Mouse (Mus musculus) kidney, postnatal 0 days (tissue): ENCODE results near the gene Sphkap. TPM values are rescaled to one million over a fixed set of nuclear protein-coding genes. Genes with fewer than 3 reads are reported as not detected.
A peak's percentile ranks its signal among the peaks of the same experiment; 100 is the strongest.

Experiments
- ATAC-seq: fragments of 200-750 bp; cut with Nextera tagmentation; replicated peaks from 2 replicates; pipeline ENCODE4 v1.8.0; 2017; ENCODE audit warnings: low read depth, moderate number of reproducible peaks, moderate TSS enrichment, moderate library complexity; ENCODE audit not compliant: low FRiP score
- DNase-seq: peaks from one replicate; pipeline ENCODE4 v3.0.0-alpha.2; 2016; ENCODE audit warnings: low spot score
- H3K27ac ChIP-seq: fragments of 300-500 bp; sonication (generic); 2 replicates; pipeline ENCODE4 v1.5.1; 2014; ENCODE audit warnings: mild to moderate bottlenecking
- H3K27me3 ChIP-seq: fragments of 300-500 bp; sonication (generic); 2 replicates; pipeline ENCODE4 v1.6.1; 2014; ENCODE audit warnings: low read length, mixed read lengths; ENCODE audit not compliant: insufficient read depth
- H3K36me3 ChIP-seq: fragments of 300-500 bp; sonication (generic); 2 replicates; pipeline ENCODE4 v1.6.1; 2014; ENCODE audit warnings: low read length, mixed read lengths; ENCODE audit not compliant: insufficient read depth
- H3K4me1 ChIP-seq: fragments of 300-500 bp; sonication (generic); replicated peaks from 2 replicates; pipeline ENCODE4 v1.6.1; 2014; ENCODE audit warnings: antibody characterized with exemption, low read length, mixed read lengths; ENCODE audit not compliant: insufficient read depth
- H3K4me2 ChIP-seq: fragments of 300-500 bp; sonication (generic); 2 replicates; pipeline ENCODE4 v1.6.1; 2014; ENCODE audit warnings: mild to moderate bottlenecking, low read length, moderate library complexity, mixed read lengths
- H3K4me3 ChIP-seq: fragments of 300-500 bp; sonication (generic); replicated peaks from 2 replicates; pipeline ENCODE4 v1.5.1; 2014; ENCODE audit warnings: low read depth, low read length
- H3K9ac ChIP-seq: fragments of 300-500 bp; sonication (generic); 2 replicates; pipeline ENCODE4 v1.6.1; 2014; ENCODE audit warnings: low read depth, low read length
- H3K9me3 ChIP-seq: fragments of 300-500 bp; sonication (generic); replicated peaks from 2 replicates; pipeline ENCODE4 v1.6.1; 2016; ENCODE audit warnings: low read length, inconsistent platforms, mixed read lengths
- CTCF ChIP-seq: IDR thresholded peaks from 2 replicates; pipeline ENCODE4 v1.5.1; 2016; ENCODE audit warnings: antibody characterized with exemption, low read depth, mild to moderate bottlenecking, moderate library complexity
- WGBS: fragments of 180-500 bp; shearing (Covaris S2); extraction: QIAGEN DNeasy Blood & Tissue Kit; methylation state at CpG from one replicate; pipeline ENCODE4 v1.1.7; 2014; 5-methylcytosine and 5-hydroxymethylcytosine counted together
- polyA plus RNA-seq: library from polyadenylated mRNA; unstranded; fragments of >200 nt; fragmentation: Nextera tagmentation; extraction: Ambion mirVana; gene quantifications from 2 replicates; pipeline ENCODE4 v1.2.1, GENCODE M21; 2015

Gene Sphkap
- polyA plus RNA-seq, 1 experiment from 2014 or later: 0.11 TPM

DNA sequence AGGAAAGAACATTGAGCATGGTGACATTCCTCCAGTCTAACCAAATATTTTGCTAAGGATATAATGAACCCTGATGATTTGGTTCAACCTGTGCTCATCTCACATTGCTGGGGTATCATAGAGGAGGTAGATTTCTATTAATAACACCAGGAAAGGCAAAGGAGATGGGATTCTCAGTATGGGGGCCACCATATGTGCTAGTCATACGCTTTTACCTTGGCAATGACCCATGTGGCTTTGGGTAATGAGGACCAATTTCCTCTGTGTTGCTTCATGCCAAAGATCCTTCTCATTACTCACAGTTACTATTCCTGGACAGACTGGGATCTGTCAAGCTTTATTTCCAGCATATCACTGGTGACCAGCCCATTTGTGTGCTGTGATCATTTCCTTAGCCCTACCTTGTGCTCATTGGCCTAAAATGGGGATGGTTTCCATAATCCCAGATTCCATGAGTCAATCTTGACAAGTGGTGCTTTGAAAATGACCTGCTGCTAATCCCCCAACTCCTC lies 159.7 kb downstream of the Sphkap start:
- H3K9ac ChIP-seq: no peak overlapping the region
- H3K4me3 ChIP-seq: no peak overlapping the region
- no peak overlapping the region for H3K27ac ChIP-seq
- DNase-seq (no peak), ATAC-seq (no peak)
- H3K9me3 ChIP-seq: no peaks in the 10 kb centered on the region
- H3K4me2 ChIP-seq: no peak overlapping the region
- no peaks in the 10 kb centered on the region for H3K4me1 ChIP-seq
- TF ChIP-seq CTCF: no peak
- no peaks in the 10 kb centered on the region for H3K27me3 ChIP-seq
- WGBS: 85% methylated on average over 1 of the region's 1 CpGs
- no peaks in the 10 kb centered on the region for H3K36me3 ChIP-seq

- no peak for ATAC-seq
- H3K4me2 ChIP-seq: no peak overlapping the region
- no peak overlapping the region for H3K9ac ChIP-seq
- no peaks in the 10 kb centered on the region for H3K27me3 ChIP-seq
- no peak for DNase-seq
- H3K4me3 ChIP-seq: no peak overlapping the region
- 72% methylated on average over 3 of the region's 3 CpGs for WGBS
- H3K27ac ChIP-seq: no peak overlapping the region
- no peak for TF ChIP-seq CTCF
- H3K9me3 ChIP-seq: no peaks in the 10 kb centered on the region
- no peaks in the 10 kb centered on the region for H3K4me1 ChIP-seq
- H3K36me3 ChIP-seq: no peaks in the 10 kb centered on the region
Observed at GRCm38 (mm10) chr1:83227946-83228345, 180.1 kb downstream of the Sphkap start.

DNA sequence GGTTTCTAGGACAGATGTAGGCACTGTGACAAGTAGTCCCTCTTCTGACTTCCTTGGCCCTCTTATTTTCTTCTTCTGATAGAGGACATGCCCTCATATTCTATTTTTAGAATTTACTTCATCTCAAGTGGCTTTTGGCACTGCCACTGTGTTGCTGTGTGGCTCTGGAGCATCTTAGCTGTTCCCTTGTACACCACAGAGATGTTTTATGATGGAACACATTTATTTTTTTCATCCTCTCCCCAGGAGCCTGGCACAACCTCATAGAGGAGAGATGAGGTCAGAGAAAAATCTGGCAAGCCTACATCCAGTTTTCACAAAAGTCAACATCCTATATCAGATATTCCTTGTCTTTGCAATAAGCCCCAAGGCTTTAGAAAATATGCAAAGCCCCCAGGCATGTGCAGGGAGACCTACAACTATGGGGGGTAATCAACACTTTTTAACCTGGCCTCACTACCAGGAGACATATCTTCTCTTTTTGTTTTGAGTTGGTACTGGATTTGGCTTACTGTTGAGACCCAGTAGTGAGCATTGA lies 183.5 kb downstream of the Sphkap start:
- TF ChIP-seq CTCF: no peak

DNA sequence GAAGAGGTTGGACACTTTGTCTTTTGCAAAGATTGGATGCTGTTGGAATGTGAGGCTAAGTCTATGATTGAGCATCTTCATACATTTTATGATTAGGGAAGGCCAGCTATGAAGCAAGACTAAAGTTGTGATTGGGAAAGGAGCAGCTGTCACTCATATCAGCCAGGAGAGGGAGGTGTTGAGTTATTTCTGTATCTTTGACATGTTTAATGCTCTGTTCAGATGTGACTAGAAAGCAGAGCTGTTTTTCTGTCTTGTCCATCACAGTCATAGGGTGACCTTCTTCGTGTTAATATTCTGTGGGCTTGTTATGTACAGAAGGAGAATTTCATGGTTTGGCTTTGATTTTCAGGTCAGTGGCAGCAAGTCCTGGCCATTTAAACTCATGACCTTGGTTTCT lies 184.9 kb downstream of the Sphkap start:
- H3K4me3 ChIP-seq: no peak overlapping the region
- no peaks in the 10 kb centered on the region for H3K4me1 ChIP-seq
- no peaks in the 10 kb centered on the region for H3K27me3 ChIP-seq
- peak; percentile 25 for DNase-seq
- no peak overlapping the region for H3K9ac ChIP-seq
- H3K4me2 ChIP-seq: no peak overlapping the region
- no peaks in the 10 kb centered on the region for H3K36me3 ChIP-seq
- peak; percentile 56 for TF ChIP-seq CTCF
- H3K9me3 ChIP-seq: no peaks in the 10 kb centered on the region
- no peak overlapping the region for H3K27ac ChIP-seq
- no peak for ATAC-seq
- 66% methylated on average over 1 of the region's 1 CpGs for WGBS

More for the DNA sequence above, 183.5 kb downstream of the Sphkap start:
- DNase-seq (no peak), ATAC-seq (no peak)
- Histone ChIP-seq H3K4me3 (no peak overlapping the region), H3K27me3 (no peaks in the 10 kb centered on the region), H3K36me3 (no peaks in the 10 kb centered on the region), H3K4me1 (no peaks in the 10 kb centered on the region), H3K9ac (no peak overlapping the region), H3K9me3 (no peaks in the 10 kb centered on the region), H3K4me2 (no peak overlapping the region), H3K27ac (no peak overlapping the region)

DNA sequence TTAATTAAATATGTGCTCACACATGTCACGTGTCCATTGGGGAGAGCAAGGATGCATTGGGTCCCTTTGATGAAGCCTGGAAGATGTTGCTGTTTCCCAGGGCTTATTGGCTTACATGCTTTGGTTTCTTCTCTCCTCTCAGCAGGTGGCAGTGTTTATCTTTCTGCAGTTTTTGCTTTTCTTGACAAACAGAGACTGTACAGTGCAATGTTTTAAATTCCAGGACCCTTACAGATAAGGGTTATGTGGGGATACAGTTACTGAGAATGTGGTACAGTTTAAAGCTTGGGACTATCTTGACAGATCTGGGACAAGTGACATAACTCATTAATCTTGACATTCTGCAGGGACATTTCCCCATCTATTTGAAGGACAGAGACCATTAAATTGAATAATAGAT lies 189.7 kb downstream of the Sphkap start:
- no peaks in the 10 kb centered on the region for H3K36me3 ChIP-seq
- no peaks in the 10 kb centered on the region for H3K27me3 ChIP-seq
- no peaks in the 10 kb centered on the region for H3K4me1 ChIP-seq
- H3K9ac ChIP-seq: no peak overlapping the region
- ATAC-seq (no peak), DNase-seq (peak; percentile 38)
- TF ChIP-seq CTCF: peak; percentile 67
- no peak overlapping the region for H3K4me2 ChIP-seq
- H3K9me3 ChIP-seq: no peaks in the 10 kb centered on the region
- H3K4me3 ChIP-seq: no peak overlapping the region
- 32% methylated on average over 1 of the region's 1 CpGs for WGBS
- H3K27ac ChIP-seq: no peak overlapping the region

GRCm38 (mm10) chr1:83209981-83210380 lies 198.0 kb downstream of the Sphkap start:
- TF ChIP-seq CTCF: no peak
- Histone ChIP-seq H3K36me3 (no peaks in the 10 kb centered on the region), H3K27ac (no peak overlapping the region), H3K27me3 (no peaks in the 10 kb centered on the region), H3K9ac (no peak overlapping the region), H3K4me1 (no peaks in the 10 kb centered on the region), H3K9me3 (no peaks in the 10 kb centered on the region), H3K4me2 (no peak overlapping the region), H3K4me3 (no peak overlapping the region)
- ATAC-seq: no peak
- 68% methylated on average over 1 of the region's 1 CpGs for WGBS
- no peak for DNase-seq

Other genes starting within 250 kb of the Sphkap start
- 0.38 and 0.55 TPM in 2 replicates for gene Daw1, start 248.4 kb downstream of the Sphkap start, polyA plus RNA-seq